Mouse (Mus musculus): ENCODE data around the gene Vac14. TPM values are rescaled to one million over a fixed set of nuclear protein-coding genes. Genes with fewer than 3 reads are reported as not detected.

Vac14 gene
- polyA plus RNA-seq, 1 experiment = 63.4 TPM

DNA sequence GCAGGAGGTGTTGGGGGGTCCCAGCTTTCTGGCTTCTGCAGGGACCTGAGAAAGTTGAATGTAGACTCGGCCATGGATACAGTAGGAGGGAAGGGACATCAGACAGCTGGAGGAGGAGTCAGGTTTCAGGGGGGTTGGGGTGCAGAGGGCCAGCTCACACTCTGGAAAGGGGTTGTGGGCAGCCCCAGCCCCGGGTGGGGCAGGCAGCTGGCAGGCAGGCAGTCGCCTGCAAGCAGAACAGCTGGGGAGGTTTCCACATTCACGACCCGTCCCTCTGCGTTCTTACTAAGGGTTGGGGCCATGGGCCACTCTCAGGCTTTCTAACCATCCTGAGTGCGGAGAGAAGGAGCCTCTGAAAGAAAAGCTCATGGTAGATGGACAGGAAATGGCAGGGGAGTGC is 98.7 kb downstream of the Vac14 start:
- no peak for TF ChIP-seq GATA1 (IDR thresholded peaks at IDR 0.05; ENCODE audit: low read length)

- TF ChIP-seq GATA1 (IDR thresholded peaks at IDR 0.05; ENCODE audit: low read length) = no peak
Measured at GRCm38 (mm10) chr8:110718209-110718968, 100.0 kb downstream of the Vac14 start.

DNA sequence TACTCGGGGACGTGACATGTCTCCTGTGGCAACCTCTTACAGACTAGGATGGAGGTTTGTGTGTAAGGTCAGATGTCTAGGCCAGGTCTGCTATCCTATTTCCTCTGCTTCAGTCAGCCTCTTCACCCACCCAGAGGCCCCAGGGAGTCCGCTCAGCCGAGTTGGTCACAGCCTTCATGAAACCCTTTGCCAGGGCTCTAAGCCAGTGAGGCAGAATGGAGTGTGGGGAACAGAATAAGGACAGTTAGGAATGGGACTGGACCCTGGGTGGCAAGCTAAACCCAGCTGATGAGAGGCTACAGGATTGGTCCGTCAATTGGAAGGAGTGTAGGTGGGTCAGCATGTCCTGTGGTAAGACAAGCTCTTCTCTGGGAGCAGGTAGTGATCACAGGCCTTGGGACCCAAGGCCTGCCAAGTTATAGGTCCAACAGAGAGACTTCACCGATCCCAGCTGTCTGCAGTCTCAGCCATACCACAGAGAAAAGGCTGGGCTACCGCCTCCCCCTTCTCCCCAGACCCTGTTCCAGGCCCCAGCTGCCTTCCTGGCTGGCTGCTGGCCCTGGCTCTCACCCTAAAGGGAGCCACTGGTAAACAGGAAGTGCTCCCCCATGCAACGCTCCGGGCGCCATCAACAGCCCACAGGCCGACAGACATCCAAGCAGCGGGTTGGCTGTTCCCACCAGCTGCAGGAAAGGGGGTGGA is 100.7 kb downstream of the Vac14 start:
- no peak for TF ChIP-seq GATA1 (IDR thresholded peaks at IDR 0.05; ENCODE audit: low read length)

DNA sequence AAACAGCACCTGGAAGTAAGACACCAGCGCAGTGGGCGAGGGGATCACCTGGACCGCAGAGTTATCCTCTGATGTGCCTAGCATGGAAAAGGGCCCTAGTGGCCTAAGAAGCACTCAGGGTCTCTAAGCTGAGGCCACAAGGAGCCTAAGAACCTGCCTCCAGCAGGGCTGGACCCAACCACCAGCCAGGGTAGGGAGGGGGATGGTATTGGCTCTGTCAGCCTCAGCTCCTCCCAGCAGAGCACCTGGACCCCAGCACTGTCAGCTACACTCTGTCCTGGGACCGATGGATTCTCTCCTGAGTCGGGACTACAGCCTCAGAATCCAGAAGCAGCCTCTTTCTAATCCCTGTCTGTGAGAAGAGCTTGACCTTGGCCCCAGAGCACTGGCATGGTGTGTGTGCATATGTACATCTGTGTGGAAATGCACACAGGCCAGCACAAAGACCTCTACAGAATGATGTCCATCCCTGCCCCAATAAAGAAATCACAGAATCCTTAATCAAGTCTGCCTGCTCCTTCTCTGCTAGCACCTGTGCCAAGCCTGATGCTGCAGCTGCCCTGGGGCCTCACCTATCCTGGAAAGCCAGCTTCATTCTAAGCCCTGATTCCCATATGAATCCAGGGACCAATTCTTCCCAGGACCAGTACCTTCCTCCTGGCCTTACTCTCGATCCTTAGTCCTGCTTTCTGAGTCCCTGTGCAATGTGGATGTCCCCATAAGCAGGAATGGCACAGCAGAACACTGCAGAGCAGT is 101.7 kb downstream of the Vac14 start:
- TF ChIP-seq GATA1 (IDR thresholded peaks at IDR 0.05; ENCODE audit: low read length) = no peak

DNA sequence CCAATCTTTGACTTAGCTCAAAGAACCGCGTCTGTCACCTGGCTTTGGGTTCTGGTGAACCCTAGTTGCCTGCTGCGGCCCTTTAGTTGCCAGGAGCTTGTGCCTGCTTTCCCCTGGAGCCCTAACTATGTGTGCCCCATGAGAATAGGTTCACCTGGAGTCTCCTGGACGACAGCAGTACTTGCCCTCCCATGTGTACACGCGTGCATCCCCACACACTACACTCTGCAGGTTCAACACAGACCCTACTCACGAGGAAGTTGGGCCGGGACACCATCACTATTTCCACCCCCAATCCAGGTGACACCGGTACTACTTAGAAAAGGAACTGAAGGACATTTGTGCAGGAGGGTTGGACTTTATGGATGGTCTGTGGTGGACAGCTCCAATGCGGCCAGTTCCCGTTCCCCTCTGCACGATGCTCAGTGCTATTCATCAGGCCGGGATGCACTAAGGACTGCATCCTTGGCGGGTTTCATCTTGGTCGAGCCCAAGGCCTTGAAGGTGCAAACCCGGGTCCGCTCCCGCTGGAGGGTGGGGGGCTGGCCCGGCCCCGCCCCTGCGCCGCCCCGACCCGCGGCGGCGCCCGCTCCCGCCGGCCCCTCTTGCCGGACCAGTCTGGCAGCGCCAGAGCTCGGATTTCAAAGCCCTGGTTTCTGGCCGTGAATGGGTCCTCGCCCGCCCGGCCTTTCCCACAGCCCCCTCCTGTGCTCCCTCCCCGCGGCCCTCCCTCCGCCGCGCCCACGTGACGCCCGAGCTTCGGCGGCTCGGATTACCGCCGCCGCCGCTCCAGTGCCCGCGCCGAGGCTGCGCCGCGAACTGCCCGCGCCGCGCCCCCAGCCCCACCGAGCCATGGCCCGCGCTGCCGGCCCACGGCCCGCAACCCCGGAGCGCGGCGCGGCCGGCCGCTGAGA is 102.6 kb downstream of the Vac14 start, which contains the start of gene Mtss1l:
Gene Mtss1l, plus strand, starts transcription at position 792 of the 914 bp plus-strand sequence.
- TF ChIP-seq GATA1 (IDR thresholded peaks at IDR 0.05; ENCODE audit: low read length) = no peak

- no peak for TF ChIP-seq GATA1 (IDR thresholded peaks at IDR 0.05; ENCODE audit: low read length)
Measured at GRCm38 (mm10) chr8:110721606-110722413, 103.4 kb downstream of the Vac14 start.

- TF ChIP-seq GATA1 (IDR thresholded peaks at IDR 0.05; ENCODE audit: low read length) = no peak
Measured at GRCm38 (mm10) chr8:110722414-110723011, 104.1 kb downstream of the Vac14 start.

DNA sequence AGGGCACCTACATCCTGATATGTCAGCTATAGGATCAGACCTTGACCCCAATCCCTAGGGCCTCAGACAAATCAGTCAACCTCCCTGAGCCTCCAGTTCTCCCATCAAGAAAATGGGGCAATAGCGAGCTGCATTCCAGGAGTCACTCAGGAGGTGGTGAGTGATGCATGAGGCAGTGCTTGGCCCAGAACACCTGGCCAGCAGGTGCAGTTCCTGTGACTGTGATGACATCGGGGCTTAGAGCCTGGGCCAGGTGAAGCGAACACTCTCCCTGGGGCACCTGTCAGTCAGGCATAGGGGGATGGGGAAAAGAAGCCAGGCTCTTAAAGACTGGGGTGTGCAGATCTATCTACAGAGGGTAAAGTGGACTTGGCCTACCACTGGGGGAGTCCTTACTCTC is 106.1 kb downstream of the Vac14 start:
- no peak for TF ChIP-seq GATA1 (IDR thresholded peaks at IDR 0.05; ENCODE audit: low read length)

GRCm38 (mm10) chr8:110725084-110725838 is 106.9 kb downstream of the Vac14 start:
- no peak for TF ChIP-seq GATA1 (IDR thresholded peaks at IDR 0.05; ENCODE audit: low read length)

DNA sequence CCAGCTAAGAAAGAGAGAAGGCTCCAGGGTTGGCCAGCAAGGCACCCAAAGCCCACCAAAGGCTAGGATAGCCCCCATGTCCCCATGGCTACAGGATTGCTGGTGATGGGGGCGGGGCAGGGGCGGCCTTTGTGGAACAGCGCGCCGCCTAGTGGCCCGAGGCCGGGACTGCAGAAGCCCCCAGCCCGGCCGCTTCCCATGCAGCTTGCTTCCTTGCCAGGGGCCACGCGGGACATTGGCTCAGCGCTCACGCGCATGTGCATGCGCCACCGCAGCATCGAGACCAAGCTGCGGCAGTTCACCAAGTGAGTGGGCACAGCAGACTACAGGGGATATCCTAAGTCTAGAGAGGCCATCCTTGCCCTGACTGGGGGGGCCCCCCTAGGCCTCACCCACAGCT is 108.5 kb downstream of the Vac14 start:
- no peak for TF ChIP-seq GATA1 (IDR thresholded peaks at IDR 0.05; ENCODE audit: low read length)

DNA sequence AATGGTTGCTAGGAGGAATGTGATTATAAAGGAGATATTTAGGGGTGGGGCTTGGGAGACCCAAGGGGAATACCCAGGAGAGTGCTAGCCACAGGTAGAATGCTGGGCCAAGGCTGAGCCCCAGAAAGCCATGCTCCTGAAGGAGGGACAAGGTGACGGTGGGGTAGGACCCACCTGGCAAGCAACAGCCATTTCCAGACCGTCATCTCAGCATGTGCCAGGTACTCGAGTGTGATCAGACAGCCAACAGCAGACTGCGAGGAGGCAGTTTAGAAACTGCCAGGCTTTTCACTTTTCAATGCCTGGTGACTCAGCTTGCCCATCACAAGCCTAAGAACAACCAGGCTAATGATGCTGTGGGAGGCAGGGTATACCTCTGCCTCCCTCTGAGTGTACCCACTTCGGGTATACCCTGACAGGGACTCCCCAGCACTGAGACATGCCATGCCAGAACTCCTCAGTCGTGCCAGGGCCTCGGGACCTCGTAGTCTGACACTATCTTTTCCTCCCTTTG is 113.0 kb downstream of the Vac14 start:
- no peak for TF ChIP-seq GATA1 (IDR thresholded peaks at IDR 0.05; ENCODE audit: low read length)

GRCm38 (mm10) chr8:110733036-110733435 is 114.7 kb downstream of the Vac14 start:
- TF ChIP-seq GATA1 (IDR thresholded peaks at IDR 0.05; ENCODE audit: low read length) = no peak

Data from G1E-ER4 (cell line).